In the genomic region with DNA sequence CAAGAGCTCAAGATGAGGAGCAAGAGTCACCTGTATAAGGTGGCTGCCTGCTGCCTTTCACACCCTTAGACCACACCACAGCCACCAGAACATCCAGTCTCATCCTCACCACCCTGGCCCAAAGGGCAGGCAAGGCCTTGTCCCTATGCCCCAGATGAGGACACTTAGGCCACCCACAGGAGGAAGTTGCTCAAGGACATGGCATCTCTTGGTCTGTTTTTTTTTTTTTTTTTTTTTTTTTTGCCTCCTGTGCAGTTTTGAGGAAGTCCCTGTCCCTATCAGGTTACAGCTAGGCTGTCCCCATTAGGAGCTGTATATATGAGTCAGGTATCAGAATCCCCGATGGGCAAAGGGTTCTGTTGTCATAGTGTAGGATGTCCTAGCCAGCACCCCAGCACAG, we compare ENCODE assay signal across 14 mouse cellular contexts. TPM values are rescaled to one million over a fixed set of nuclear protein-coding genes. Genes with fewer than 3 reads are reported as not detected.
DNase-seq lines count a peak whose midpoint lies in the region; ATAC-seq and TF ChIP-seq lines count a peak whose summit lies in the region.
"Had no signal": no experiment of that assay in that cellular context is flagged by ENCODE, and none has a peak within 500 bp of the region (broad histone marks: within the 10 kb centered on the region; RNA-seq: fewer than 3 reads in every experiment).

No protein-coding gene starts in this region.

- no peak for TF ChIP-seq EP300 in lung, postnatal 0 days (IDR thresholded peaks at IDR 0.05)

- ATAC-seq in lung, postnatal 0 days: peak; percentile 40
- 0 out of 2 replicates have a peak, but pooled peaks have one; percentile 7 for ATAC-seq in liver, embryonic 15.5 days (ENCODE audit: insufficient read depth)
- no peak for ATAC-seq in frontal cortex, adult (ENCODE audit: low TSS enrichment)
- ATAC-seq: intestine, embryonic 15.5 days had no signal

- no peak for TF ChIP-seq CTCF in lung, postnatal 0 days (IDR thresholded peaks at IDR 0.05)
- no peak for TF ChIP-seq CTCF in bone marrow macrophage, adult 2 months (IDR thresholded peaks at IDR 0.05; ENCODE audit: low read depth, low read length)

- no peak overlapping the region for H3K27ac ChIP-seq in lung, postnatal 0 days (ENCODE audit: low read length)
- H3K27ac ChIP-seq in bone marrow macrophage, adult 2 months (ENCODE audit: insufficient read depth, low read depth, low read length): peak overlapping the region; percentile 98
- H3K27ac ChIP-seq in liver, embryonic 15.5 days (replicated peaks): peak overlapping the region; percentile 60
- H3K27ac ChIP-seq: hindbrain, embryonic 10.5 days; intestine, embryonic 15.5 days; lung, embryonic 15.5 days had no signal

- H3K36me3 ChIP-seq in lung, postnatal 0 days (ENCODE audit: insufficient read depth, low read length): no peaks in the 10 kb centered on the region
- H3K36me3 ChIP-seq in liver, embryonic 15.5 days (replicated peaks): no peaks in the 10 kb centered on the region
- no peaks in the 10 kb centered on the region for H3K36me3 ChIP-seq in splenic B cell, adult 2 months (ENCODE audit: control insufficient read depth, insufficient read depth, low read length, poor library complexity, severe bottlenecking)
- H3K36me3 ChIP-seq: hindbrain, embryonic 10.5 days; intestine, embryonic 15.5 days; lung, embryonic 15.5 days had no signal

- no peaks in the 10 kb centered on the region for H3K4me1 ChIP-seq in lung, postnatal 0 days (ENCODE audit: insufficient read depth, low read depth, low read length)
- H3K4me1 ChIP-seq in bone marrow macrophage, adult 2 months (ENCODE audit: control insufficient read depth, insufficient read depth, low read length): peaks cover 85% of the 10 kb centered on the region
- H3K4me1 ChIP-seq in liver, embryonic 15.5 days (replicated peaks): peaks cover 68% of the 10 kb centered on the region
- H3K4me1 ChIP-seq: intestine, embryonic 15.5 days had no signal

- no peak overlapping the region for H3K4me3 ChIP-seq in lung, postnatal 0 days (ENCODE audit: low read depth, low read length)
- no peak overlapping the region for H3K4me3 ChIP-seq in bone marrow macrophage, adult 2 months (ENCODE audit: insufficient read depth, low read length)
- no peak overlapping the region for H3K4me3 ChIP-seq in liver, embryonic 15.5 days (replicated peaks)
- H3K4me3 ChIP-seq: hindbrain, embryonic 10.5 days; intestine, embryonic 15.5 days; lung, embryonic 15.5 days had no signal

- no peak overlapping the region for H3K9ac ChIP-seq in lung, postnatal 0 days (replicated peaks; ENCODE audit: low read depth)
- H3K9ac ChIP-seq in liver, embryonic 15.5 days: no peak overlapping the region
- H3K9ac ChIP-seq: intestine, embryonic 15.5 days; lung, embryonic 15.5 days had no signal

- no peak overlapping the region for H3K4me2 ChIP-seq in lung, postnatal 0 days (replicated peaks; ENCODE audit: low read depth, low read length)
- H3K4me2 ChIP-seq in liver, embryonic 15.5 days: no peak overlapping the region
- H3K4me2 ChIP-seq: intestine, embryonic 15.5 days; lung, embryonic 15.5 days had no signal

- H3K27me3 ChIP-seq in lung, postnatal 0 days (replicated peaks; ENCODE audit: insufficient read depth, low read length): no peaks in the 10 kb centered on the region
- no peaks in the 10 kb centered on the region for H3K27me3 ChIP-seq in liver, embryonic 15.5 days
- no peaks in the 10 kb centered on the region for H3K27me3 ChIP-seq in splenic B cell, adult 2 months (ENCODE audit: control insufficient read depth, insufficient read depth, low read length, poor library complexity, severe bottlenecking)
- H3K27me3 ChIP-seq: intestine, embryonic 15.5 days; lung, embryonic 15.5 days had no signal

- WGBS in lung, postnatal 0 days: 59% methylated on average over 1 of the region's 1 CpGs
- 15% methylated on average over 1 of the region's 1 CpGs for WGBS in liver, embryonic 15.5 days (ENCODE audit: insufficient replicate concordance)

- no peak for TF ChIP-seq POLR2A in bone marrow macrophage, adult 2 months (IDR thresholded peaks at IDR 0.05; ENCODE audit: borderline replicate concordance, low read depth, low read length)

- peak; percentile 25 for DNase-seq in lung, postnatal 0 days (ENCODE audit: low spot score)
- no peak for DNase-seq in lung, postnatal 14 days
- DNase-seq in splenic B cell, adult 2 months (ENCODE audit: low read depth, low spot score): peak; percentile 25
- DNase-seq in cerebellum, adult 18-20 months: no peak
- DNase-seq: cerebellum, adult 9-10 months; thymus, postnatal 4 days had no signal

- H3K9me3 ChIP-seq in lung, postnatal 0 days (ENCODE audit: low read length): no peaks in the 10 kb centered on the region
- no peaks in the 10 kb centered on the region for H3K9me3 ChIP-seq in liver, embryonic 15.5 days (replicated peaks)
- H3K9me3 ChIP-seq: hindbrain, embryonic 10.5 days; intestine, embryonic 15.5 days; lung, embryonic 15.5 days had no signal

RNA-seq across cellular contexts. Expression of gene Ctsd, which starts 11.4 kb away (rescaled TPM):
- 469 and 481 TPM in 2 replicates for polyA plus RNA-seq in lung, postnatal 0 days (2015; fragmentation: Nextera tagmentation; extraction: Ambion mirVana)
- polyA plus RNA-seq in bone marrow macrophage, adult 2 months (2012; ENCODE audit: insufficient read depth, insufficient read length, missing spikeins): 2,800 and 3,060 TPM in 2 replicates
- 377 and 446 TPM in 2 replicates for polyA plus RNA-seq in liver, embryonic 15.5 days (2015; fragmentation: Nextera tagmentation; extraction: Ambion mirVana)

RNA-seq across cellular contexts. Expression of gene Gm49369, which starts 16.8 kb away (rescaled TPM):
- 0.80 TPM in 1 of 2 replicates, not detected in the other for polyA plus RNA-seq in lung, postnatal 0 days (2015; fragmentation: Nextera tagmentation; extraction: Ambion mirVana)
- 1.1 TPM in 1 of 2 replicates, not detected in the other for polyA plus RNA-seq in bone marrow macrophage, adult 2 months (2012; ENCODE audit: insufficient read depth, insufficient read length, missing spikeins)
- polyA plus RNA-seq in liver, embryonic 15.5 days (2015; fragmentation: Nextera tagmentation; extraction: Ambion mirVana): 0.54 and 0.78 TPM in 2 replicates
- polyA plus RNA-seq: large intestine, adult 2 months; stomach, embryonic 16.5 days had no signal

RNA-seq across cellular contexts. Expression of gene Ifitm10, which starts 25.7 kb away (rescaled TPM):
- polyA plus RNA-seq in lung, postnatal 0 days (2015; fragmentation: Nextera tagmentation; extraction: Ambion mirVana): 15.0 and 15.5 TPM in 2 replicates
- 0.59 TPM in 1 of 2 replicates, not detected in the other for polyA plus RNA-seq in bone marrow macrophage, adult 2 months (2012; ENCODE audit: insufficient read depth, insufficient read length, missing spikeins)
- 1.9 and 2.1 TPM in 2 replicates for polyA plus RNA-seq in liver, embryonic 15.5 days (2015; fragmentation: Nextera tagmentation; extraction: Ambion mirVana)

RNA-seq across cellular contexts. Expression of gene Syt8, which starts 35.4 kb away (rescaled TPM):
- 0.47 and 1.1 TPM in 2 replicates for polyA plus RNA-seq in lung, postnatal 0 days (2015; fragmentation: Nextera tagmentation; extraction: Ambion mirVana)
- polyA plus RNA-seq in bone marrow macrophage, adult 2 months (2012; ENCODE audit: insufficient read depth, insufficient read length, missing spikeins): 5.6 TPM in 2 replicates
- 0.13 TPM in 1 of 2 replicates, not detected in the other for polyA plus RNA-seq in liver, embryonic 15.5 days (2015; fragmentation: Nextera tagmentation; extraction: Ambion mirVana)
- polyA plus RNA-seq: hindbrain, embryonic 10.5 days had no signal

RNA-seq across cellular contexts. Expression of gene Tnni2, which starts 42.4 kb away (rescaled TPM):
- polyA plus RNA-seq in lung, postnatal 0 days (2015; fragmentation: Nextera tagmentation; extraction: Ambion mirVana): 1.9 and 2.1 TPM in 2 replicates
- 10.2 and 13.8 TPM in 2 replicates for polyA plus RNA-seq in bone marrow macrophage, adult 2 months (2012; ENCODE audit: insufficient read depth, insufficient read length, missing spikeins)
- polyA plus RNA-seq in liver, embryonic 15.5 days (2015; fragmentation: Nextera tagmentation; extraction: Ambion mirVana): 17.6 and 29.3 TPM in 2 replicates

Comparison
In these comparisons a context has a peak if more than half of its experiments do, and no peak if none do; other contexts are left out.
1. DNase-seq: peak in lung, postnatal 0 days (single experiment) and splenic B cell, adult 2 months (single experiment); none in lung, postnatal 14 days (single experiment) and cerebellum, adult 18-20 months (0 of 2).